Mouse (Mus musculus): ENCODE data around the gene Tpcn2. TPM values are rescaled to one million over a fixed set of nuclear protein-coding genes. Genes with fewer than 3 reads are reported as not detected.

Tpcn2 gene
- polyA plus RNA-seq, 1 experiment from 2014 or later, result 5.9 TPM

DNA sequence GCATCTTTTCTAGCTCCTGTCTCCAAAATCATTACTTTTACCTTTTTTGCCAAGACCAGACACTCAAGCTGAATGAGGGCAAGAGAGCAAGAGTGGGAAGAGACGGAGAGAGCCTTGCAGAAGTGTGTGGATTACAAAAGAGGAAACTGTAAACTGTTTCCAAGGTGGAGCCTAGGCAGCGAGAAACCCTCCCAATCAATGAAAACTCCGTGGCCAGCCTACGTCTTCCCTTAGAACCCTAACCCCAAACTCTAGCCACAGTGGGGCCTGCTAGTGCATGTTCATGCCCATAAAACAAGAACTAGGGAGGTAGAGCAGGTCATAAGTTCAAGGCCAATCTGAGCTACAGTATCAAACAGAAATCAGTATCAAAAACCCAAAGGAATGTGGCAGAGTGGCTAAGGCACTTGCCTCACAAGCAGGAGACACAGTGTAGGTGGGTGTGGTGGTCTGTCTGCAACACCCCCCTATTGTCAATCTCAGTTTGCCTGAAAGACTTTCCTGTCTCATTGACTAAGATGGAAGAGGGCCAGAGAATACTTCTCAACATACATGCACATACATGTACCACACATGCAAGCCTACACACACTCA lies 73.2 kb downstream of the Tpcn2 start:
- WGBS, result 76% methylated on average over 4 of the region's 4 CpGs
- H3K27ac ChIP-seq (replicated peaks), result peak overlapping the region; percentile 79
- H3K4me2 ChIP-seq (replicated peaks), result no peak overlapping the region
- H3K9ac ChIP-seq (replicated peaks), result 0 out of 2 replicates have a peak overlapping the region, but pooled peaks have one; percentile 7
- no peaks in the 10 kb centered on the region for H3K36me3 ChIP-seq
- peaks cover 54% of the 10 kb centered on the region for H3K4me1 ChIP-seq
- ATAC-seq (ENCODE audit: low FRiP score, low read depth), result no peak
- H3K27me3 ChIP-seq, result peaks cover 6% of the 10 kb centered on the region; the same call in 1 of the 2 replicates
- no peaks in the 10 kb centered on the region for H3K9me3 ChIP-seq
- H3K4me3 ChIP-seq, result no peak overlapping the region

DNA sequence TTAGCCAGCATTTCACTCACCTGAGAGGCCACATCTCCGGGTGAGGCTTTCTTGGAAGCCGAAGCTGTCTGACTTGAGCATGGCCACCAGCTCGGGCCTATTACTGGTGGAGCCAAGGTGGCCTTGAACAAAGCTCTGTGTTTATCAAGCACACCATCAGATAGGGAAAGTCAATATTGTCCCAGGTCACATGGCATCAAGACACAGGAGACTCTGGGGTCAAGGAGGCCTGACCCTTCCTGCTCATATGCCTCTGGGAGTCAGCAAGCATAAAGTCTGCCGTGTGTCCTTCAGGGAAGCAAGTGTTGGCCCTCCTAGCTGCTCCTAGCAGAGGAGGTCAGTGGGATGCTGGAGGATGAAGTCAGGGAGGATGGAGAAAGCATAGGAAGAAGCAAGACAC lies 75.8 kb downstream of the Tpcn2 start, which contains the start of gene 1810010D01Rik:
Gene 1810010D01Rik (minus strand): TSS at position 114 of the 400 bp plus-strand sequence.
- H3K9ac ChIP-seq (replicated peaks), result 0 out of 2 replicates have a peak within 1 kb of the TSS, but pooled peaks have one; percentile 16
- no peak for ATAC-seq (ENCODE audit: low FRiP score, low read depth)

DNA sequence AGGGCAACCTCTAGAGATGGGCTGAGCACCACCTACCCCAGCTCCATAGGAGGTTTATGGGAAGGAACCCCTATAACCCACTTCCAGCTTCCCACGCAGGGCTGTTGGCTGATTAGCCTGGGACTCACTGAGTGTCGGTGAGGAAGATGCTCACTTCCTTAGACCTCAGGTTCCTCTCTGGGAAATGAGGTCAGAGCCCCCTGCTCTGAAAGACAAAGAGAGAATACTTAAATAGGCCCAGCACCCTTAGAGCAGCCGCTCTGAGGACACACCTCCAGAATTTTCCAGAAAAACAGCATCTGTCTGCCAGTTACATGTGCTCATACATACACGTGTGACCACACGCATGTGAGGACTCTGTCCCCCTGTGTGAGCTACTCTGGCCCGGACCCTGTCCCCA lies 77.0 kb downstream of the Tpcn2 start:
- H3K36me3 ChIP-seq, result no peaks in the 10 kb centered on the region
- no peak for ATAC-seq (ENCODE audit: low FRiP score, low read depth)
- peak overlapping the region; percentile 26; the same call in 1 of the 2 replicates for H3K9ac ChIP-seq (replicated peaks)
- H3K4me1 ChIP-seq, result peaks cover 43% of the 10 kb centered on the region
- peak overlapping the region; percentile 97 for H3K27ac ChIP-seq (replicated peaks)
- peak overlapping the region; percentile 10 for H3K4me2 ChIP-seq (replicated peaks)
- H3K4me3 ChIP-seq, result no peak overlapping the region
- H3K27me3 ChIP-seq, result no peaks in the 10 kb centered on the region
- H3K9me3 ChIP-seq, result no peaks in the 10 kb centered on the region
- WGBS, result 45% methylated on average over 6 of the region's 6 CpGs

More for the DNA sequence above, 75.8 kb downstream of the Tpcn2 start, which contains the start of gene 1810010D01Rik:
- Histone ChIP-seq H3K36me3 (no peaks in the 10 kb centered on the region), H3K27me3 (no peaks in the 10 kb centered on the region), H3K4me3 (no peak within 1 kb of the TSS), H3K4me1 (peaks cover 55% of the 10 kb centered on the region), H3K4me2 (replicated peaks) (no peak within 1 kb of the TSS; the same call in 1 of the 2 replicates), H3K9me3 (no peaks in the 10 kb centered on the region), H3K27ac (replicated peaks) (peak within 1 kb of the TSS; percentile 97)
- WGBS, result 91% methylated on average over 4 of the region's 4 CpGs

- no peaks in the 10 kb centered on the region for H3K36me3 ChIP-seq
- peak overlapping the region; percentile 10 for H3K4me2 ChIP-seq (replicated peaks)
- peaks cover 39% of the 10 kb centered on the region for H3K4me1 ChIP-seq
- WGBS, result under 1% methylated on average over 34 of the region's 34 CpGs
- ATAC-seq (ENCODE audit: low FRiP score, low read depth), result peak; percentile 96
- no peaks in the 10 kb centered on the region for H3K27me3 ChIP-seq
- H3K4me3 ChIP-seq, result no peak overlapping the region
- peak overlapping the region; percentile 26 for H3K9ac ChIP-seq (replicated peaks)
- no peaks in the 10 kb centered on the region for H3K9me3 ChIP-seq
- peak overlapping the region; percentile 97 for H3K27ac ChIP-seq (replicated peaks)
Measured at GRCm38 (mm10) chr7:145206056-145206610, 77.7 kb downstream of the Tpcn2 start.

DNA sequence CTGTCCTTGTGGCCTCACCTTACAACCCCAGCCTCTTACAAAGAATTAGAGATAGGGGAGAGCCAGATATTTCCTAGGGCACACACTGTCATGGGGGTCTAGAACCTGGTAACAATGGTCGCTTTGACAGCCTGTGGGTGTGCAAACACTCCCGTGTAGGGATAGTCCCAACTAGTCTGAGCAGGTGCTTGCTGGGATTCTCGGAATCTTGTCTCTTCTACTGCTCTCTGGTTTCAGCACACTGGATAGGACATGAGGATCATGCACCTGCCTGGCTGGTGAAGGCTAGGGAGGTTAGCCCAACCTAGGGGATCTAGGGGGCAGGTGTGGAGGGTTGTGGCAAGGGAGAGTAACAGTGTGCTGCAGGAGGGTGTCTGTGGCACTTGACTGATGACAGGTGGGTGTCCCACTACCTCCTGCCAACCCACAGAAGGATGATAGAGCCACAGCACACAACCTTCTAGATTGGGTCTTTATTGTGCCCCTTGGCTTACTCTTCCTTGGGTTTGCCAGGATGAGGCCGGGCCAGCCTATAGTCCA lies 78.4 kb downstream of the Tpcn2 start:
- Histone ChIP-seq H3K9me3 (no peaks in the 10 kb centered on the region), H3K4me2 (replicated peaks) (peak overlapping the region; percentile 10), H3K36me3 (no peaks in the 10 kb centered on the region), H3K9ac (replicated peaks) (peak overlapping the region; percentile 26), H3K27ac (replicated peaks) (peak overlapping the region; percentile 97), H3K4me1 (peaks cover 33% of the 10 kb centered on the region), H3K4me3 (no peak overlapping the region), H3K27me3 (no peaks in the 10 kb centered on the region)
- WGBS, result 66% methylated on average over 4 of the region's 4 CpGs
- ATAC-seq (ENCODE audit: low FRiP score, low read depth), result 0 out of 2 replicates have a peak, but pooled peaks have one; percentile 1

GRCm38 (mm10) chr7:145199711-145200110 lies 84.1 kb downstream of the Tpcn2 start:
- H3K4me3 ChIP-seq, result no peak overlapping the region
- peaks cover 22% of the 10 kb centered on the region for H3K4me1 ChIP-seq
- no peaks in the 10 kb centered on the region for H3K36me3 ChIP-seq
- H3K9ac ChIP-seq (replicated peaks), result no peak overlapping the region
- no peak for ATAC-seq (ENCODE audit: low FRiP score, low read depth)
- H3K27ac ChIP-seq (replicated peaks), result no peak overlapping the region
- H3K9me3 ChIP-seq, result no peaks in the 10 kb centered on the region
- H3K27me3 ChIP-seq, result 0 out of 2 replicates have a peak, but pooled peaks cover 5% of the 10 kb centered on the region
- H3K4me2 ChIP-seq (replicated peaks), result no peak overlapping the region
- 64% methylated on average over 2 of the region's 2 CpGs for WGBS

DNA sequence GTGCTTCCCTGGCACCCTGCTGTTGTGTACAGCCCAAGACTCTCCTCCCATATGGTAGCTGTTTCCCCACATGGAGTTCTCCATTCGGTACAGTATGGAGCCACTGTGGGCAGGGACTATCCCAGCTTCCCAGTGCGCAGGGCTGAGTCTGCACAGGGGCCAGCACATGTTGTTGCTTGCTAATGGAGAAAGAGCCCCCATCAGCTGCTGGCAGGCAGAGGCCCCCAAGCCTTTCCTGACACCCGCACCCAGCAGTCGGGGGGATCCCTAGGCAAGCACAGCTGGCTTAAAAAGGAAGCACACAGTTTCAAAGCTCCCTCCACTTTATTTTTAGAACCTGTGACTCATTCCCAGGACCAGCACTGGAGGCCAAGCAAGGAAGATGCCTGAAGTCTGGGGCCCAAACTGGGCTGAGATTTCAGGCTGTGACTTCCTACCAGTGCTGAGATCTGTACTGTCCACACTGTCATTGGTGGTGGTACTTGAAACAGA lies 85.5 kb downstream of the Tpcn2 start:
- ATAC-seq (ENCODE audit: low FRiP score, low read depth), result no peak
- WGBS, result 69% methylated on average over 4 of the region's 4 CpGs

DNA sequence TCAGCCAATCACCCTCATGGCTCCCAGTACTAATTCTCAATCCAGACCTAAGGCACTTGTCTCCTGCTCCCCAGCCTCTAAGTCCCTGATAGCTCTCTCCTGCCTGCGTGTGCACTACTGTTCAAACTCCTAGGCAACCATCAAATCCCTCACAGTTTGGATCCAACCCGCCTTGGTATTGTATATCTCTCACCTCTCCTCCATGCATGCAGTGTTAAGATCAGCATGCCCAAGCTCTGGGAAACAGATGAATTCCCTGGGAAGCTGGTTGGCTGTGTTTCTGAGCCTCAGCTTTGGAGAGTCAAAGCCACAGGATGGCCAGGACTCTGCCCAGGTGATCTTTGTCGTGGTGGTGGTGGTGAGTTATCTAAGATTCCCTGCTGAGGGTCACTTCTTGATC lies 86.1 kb downstream of the Tpcn2 start:
- 37% methylated on average over 3 of the region's 3 CpGs for WGBS
- Histone ChIP-seq H3K4me3 (no peak overlapping the region), H3K36me3 (no peaks in the 10 kb centered on the region), H3K27me3 (0 out of 2 replicates have a peak, but pooled peaks cover 5% of the 10 kb centered on the region), H3K9ac (replicated peaks) (no peak overlapping the region), H3K4me1 (peaks cover 28% of the 10 kb centered on the region), H3K27ac (replicated peaks) (no peak overlapping the region), H3K4me2 (replicated peaks) (no peak overlapping the region), H3K9me3 (no peaks in the 10 kb centered on the region)
- ATAC-seq (ENCODE audit: low FRiP score, low read depth), result no peak

More for the DNA sequence above, 85.5 kb downstream of the Tpcn2 start:
- 0 out of 2 replicates have a peak, but pooled peaks cover 5% of the 10 kb centered on the region for H3K27me3 ChIP-seq
- no peak overlapping the region for H3K9ac ChIP-seq (replicated peaks)
- H3K27ac ChIP-seq (replicated peaks), result peak overlapping the region; percentile 49; the same call in 1 of the 2 replicates
- H3K9me3 ChIP-seq, result no peaks in the 10 kb centered on the region
- H3K4me1 ChIP-seq, result peaks cover 28% of the 10 kb centered on the region
- no peak overlapping the region for H3K4me3 ChIP-seq
- no peak overlapping the region for H3K4me2 ChIP-seq (replicated peaks)
- no peaks in the 10 kb centered on the region for H3K36me3 ChIP-seq

DNA sequence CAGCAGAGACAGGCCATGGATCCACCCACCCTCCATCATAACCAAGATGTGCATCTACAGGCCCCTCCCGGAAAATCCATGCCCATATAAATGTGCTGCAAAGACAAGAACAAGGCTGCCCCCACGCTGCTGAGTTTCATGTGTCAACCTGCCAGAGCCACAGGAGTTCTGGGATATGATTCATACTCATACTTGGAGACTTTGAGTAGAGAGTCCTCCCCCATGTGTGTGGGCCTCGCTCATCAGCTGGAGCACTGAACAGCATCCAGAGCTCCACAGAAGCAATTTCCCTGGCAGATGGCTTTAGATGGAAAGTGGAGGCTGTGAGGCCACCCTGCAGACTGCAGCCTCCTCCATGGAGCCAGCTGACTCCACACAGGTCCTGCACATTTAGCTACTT lies 86.8 kb downstream of the Tpcn2 start:
- ATAC-seq (ENCODE audit: low FRiP score, low read depth), result no peak
- Histone ChIP-seq H3K27ac (replicated peaks) (no peak overlapping the region), H3K9ac (replicated peaks) (no peak overlapping the region), H3K9me3 (no peaks in the 10 kb centered on the region), H3K4me1 (peaks cover 28% of the 10 kb centered on the region), H3K4me2 (replicated peaks) (no peak overlapping the region), H3K36me3 (no peaks in the 10 kb centered on the region), H3K4me3 (no peak overlapping the region), H3K27me3 (0 out of 2 replicates have a peak, but pooled peaks cover 5% of the 10 kb centered on the region)
- WGBS, result 90% methylated on average over 3 of the region's 3 CpGs

DNA sequence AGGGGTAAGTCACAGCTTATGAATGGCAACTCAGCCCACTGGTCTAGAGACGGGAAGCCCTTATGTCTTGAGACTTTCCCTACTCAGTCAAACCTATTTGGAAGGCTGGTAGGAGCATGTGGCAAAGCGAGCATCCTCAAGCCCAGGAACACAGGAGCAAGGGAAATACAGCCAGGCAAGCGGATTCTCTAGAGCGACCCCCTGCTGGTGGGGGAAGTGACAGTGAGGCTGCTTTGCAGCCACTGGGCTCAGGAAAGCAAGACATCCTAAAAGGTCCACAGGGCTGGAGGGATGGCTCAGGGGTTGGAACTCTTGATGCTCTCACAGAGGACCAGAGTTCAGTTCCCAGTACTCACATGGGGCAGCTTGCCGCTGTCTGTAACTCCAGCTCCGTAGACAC lies 87.5 kb downstream of the Tpcn2 start:
- WGBS, result 76% methylated on average over 6 of the region's 6 CpGs
- Histone ChIP-seq H3K4me1 (peaks cover 28% of the 10 kb centered on the region), H3K36me3 (no peaks in the 10 kb centered on the region), H3K27ac (replicated peaks) (no peak overlapping the region), H3K9ac (replicated peaks) (no peak overlapping the region), H3K4me2 (replicated peaks) (no peak overlapping the region), H3K27me3 (0 out of 2 replicates have a peak, but pooled peaks cover 5% of the 10 kb centered on the region), H3K4me3 (no peak overlapping the region), H3K9me3 (no peaks in the 10 kb centered on the region)
- ATAC-seq (ENCODE audit: low FRiP score, low read depth), result no peak

GRCm38 (mm10) chr7:145195186-145195927 lies 88.5 kb downstream of the Tpcn2 start:
- Histone ChIP-seq H3K4me1 (peaks cover 28% of the 10 kb centered on the region), H3K27ac (replicated peaks) (no peak overlapping the region)
- 68% methylated on average over 5 of the region's 5 CpGs for WGBS

More at GRCm38 (mm10) chr7:145195186-145195927, 88.5 kb downstream of the Tpcn2 start:
- 0 out of 2 replicates have a peak, but pooled peaks cover 5% of the 10 kb centered on the region for H3K27me3 ChIP-seq
- H3K36me3 ChIP-seq, result no peaks in the 10 kb centered on the region
- no peak overlapping the region for H3K9ac ChIP-seq (replicated peaks)
- no peaks in the 10 kb centered on the region for H3K9me3 ChIP-seq
- no peak for ATAC-seq (ENCODE audit: low FRiP score, low read depth)
- H3K4me2 ChIP-seq (replicated peaks), result no peak overlapping the region
- no peak overlapping the region for H3K4me3 ChIP-seq
